Comparison of ENCODE assay signal across 12 mouse cellular contexts in genomic region chr2:118204646-118205045, GRCm38 (mm10). TPM values are rescaled to one million over a fixed set of nuclear protein-coding genes. Genes with fewer than 3 reads are reported as not detected.
A peak's percentile ranks its signal among the peaks of the same experiment; 100 is the strongest.
DNase-seq lines count a peak whose midpoint lies in the region; ATAC-seq lines count a peak whose summit lies in the region.
"Had no signal": no experiment of that assay in that cellular context is flagged by ENCODE, and none has a peak within 500 bp of the region (broad histone marks: within the 10 kb centered on the region; RNA-seq: fewer than 3 reads in every experiment).

No protein-coding gene starts in this region.

- no peak overlapping the region for H3K4me2 ChIP-seq in neural tube, embryonic 11.5 days (ENCODE audit: low read depth)
- peak overlapping the region; percentile 44; the same call in 1 of the 2 replicates for H3K4me2 ChIP-seq in hindbrain, embryonic 14.5 days (replicated peaks)
- peak overlapping the region; percentile 41 for H3K4me2 ChIP-seq in midbrain, embryonic 15.5 days

- intact Hi-C loops in heart, postnatal 10 days (cut with DNase I), result loop anchor here (5.0 kb wide), 1 partner anchor 218 kb away; no protein-coding TSS in a partner anchor

- H3K4me3 ChIP-seq in neural tube, embryonic 11.5 days (ENCODE audit: low read depth, low read length), result no peak overlapping the region
- H3K4me3 ChIP-seq in hindbrain, embryonic 14.5 days (replicated peaks; ENCODE audit: low read length), result no peak overlapping the region
- H3K4me3 ChIP-seq in midbrain, embryonic 15.5 days, result no peak overlapping the region
- no peak overlapping the region for H3K4me3 ChIP-seq in limb, embryonic 10.5 days

- WGBS in neural tube, embryonic 11.5 days, result 67% methylated on average over 4 of the region's 4 CpGs
- 31% methylated on average over 4 of the region's 4 CpGs for WGBS in hindbrain, embryonic 14.5 days
- WGBS in midbrain, embryonic 15.5 days, result 27% methylated on average over 4 of the region's 4 CpGs
- 87% methylated on average over 4 of the region's 4 CpGs for WGBS in limb, embryonic 10.5 days

- peak overlapping the region; percentile 67; the same call in 1 of the 2 replicates for H3K27ac ChIP-seq in neural tube, embryonic 11.5 days (ENCODE audit: low read depth, low read length)
- peak overlapping the region; percentile 84 for H3K27ac ChIP-seq in hindbrain, embryonic 14.5 days
- peak overlapping the region; percentile 79 for H3K27ac ChIP-seq in midbrain, embryonic 15.5 days
- H3K27ac ChIP-seq in limb, embryonic 10.5 days, result no peak overlapping the region

- H3K36me3 ChIP-seq in neural tube, embryonic 11.5 days (ENCODE audit: control insufficient read depth, insufficient read depth, low read length), result no peaks in the 10 kb centered on the region
- H3K36me3 ChIP-seq in hindbrain, embryonic 14.5 days (replicated peaks; ENCODE audit: control insufficient read depth, insufficient read depth), result no peaks in the 10 kb centered on the region
- H3K36me3 ChIP-seq in midbrain, embryonic 15.5 days (replicated peaks), result no peaks in the 10 kb centered on the region
- H3K36me3 ChIP-seq in limb, embryonic 10.5 days, result no peaks in the 10 kb centered on the region

- ATAC-seq in neural tube, embryonic 11.5 days (ENCODE audit: insufficient read depth, low FRiP score, low TSS enrichment), result no peak
- ATAC-seq in hindbrain, embryonic 14.5 days (ENCODE audit: low FRiP score), result no peak
- no peak for ATAC-seq in midbrain, embryonic 15.5 days (replicated peaks)

- no peak for DNase-seq in neural tube, embryonic 11.5 days (ENCODE audit: low spot score)
- DNase-seq in neural tube, embryonic 10.5 days (ENCODE audit: extremely low spot score, low spot score), result no peak
- peak; percentile 46 for DNase-seq in hindbrain, embryonic 14.5 days (ENCODE audit: low spot score)
- DNase-seq in urinary bladder, postnatal 25 days (ENCODE audit: low spot score), result no peak
- DNase-seq in limb, embryonic 10.5 days (ENCODE audit: low spot score), result no peak
- no peak for DNase-seq in gastrocnemius, adult 8-10 months (ENCODE audit: low spot score in 2 of 2)
- DNase-seq in heart, postnatal 10 days, result no peak
- DNase-seq: cerebellum, postnatal 25 days; gastrocnemius, postnatal 14 days; lung, postnatal 4 days had no signal

- H3K27me3 ChIP-seq in neural tube, embryonic 11.5 days (ENCODE audit: control insufficient read depth, insufficient read depth, low read length), result no peaks in the 10 kb centered on the region
- H3K27me3 ChIP-seq in hindbrain, embryonic 14.5 days (ENCODE audit: control insufficient read depth, insufficient read depth, low read length), result no peaks in the 10 kb centered on the region
- H3K27me3 ChIP-seq in midbrain, embryonic 15.5 days (replicated peaks), result no peaks in the 10 kb centered on the region
- 0 out of 2 replicates have a peak, but pooled peaks cover 7% of the 10 kb centered on the region for H3K27me3 ChIP-seq in limb, embryonic 10.5 days (ENCODE audit: low read depth, poor library complexity, severe bottlenecking)

- H3K9ac ChIP-seq in neural tube, embryonic 11.5 days (ENCODE audit: low read length), result no peak overlapping the region
- H3K9ac ChIP-seq in hindbrain, embryonic 14.5 days, result no peak overlapping the region
- no peak overlapping the region for H3K9ac ChIP-seq in midbrain, embryonic 15.5 days

- H3K4me1 ChIP-seq in neural tube, embryonic 11.5 days (ENCODE audit: control insufficient read depth, insufficient read depth, low read length), result peaks cover 26% of the 10 kb centered on the region
- peaks cover 32% of the 10 kb centered on the region for H3K4me1 ChIP-seq in hindbrain, embryonic 14.5 days (replicated peaks; ENCODE audit: control insufficient read depth, insufficient read depth, low read length)
- peaks cover 37% of the 10 kb centered on the region for H3K4me1 ChIP-seq in midbrain, embryonic 15.5 days
- peaks cover 28% of the 10 kb centered on the region for H3K4me1 ChIP-seq in limb, embryonic 10.5 days

- no peaks in the 10 kb centered on the region for H3K9me3 ChIP-seq in neural tube, embryonic 11.5 days (ENCODE audit: control insufficient read depth, low read length)
- H3K9me3 ChIP-seq in hindbrain, embryonic 14.5 days (ENCODE audit: control insufficient read depth, low read length), result no peaks in the 10 kb centered on the region
- H3K9me3 ChIP-seq in midbrain, embryonic 15.5 days, result no peaks in the 10 kb centered on the region
- H3K9me3 ChIP-seq in limb, embryonic 10.5 days (replicated peaks), result no peaks in the 10 kb centered on the region

RNA-seq across cellular contexts. Expression of gene Fsip1, which starts 52.1 kb away (rescaled TPM):
- 2.6 and 3.3 TPM in 2 replicates for polyA plus RNA-seq in neural tube, embryonic 11.5 days (2014; fragmentation: Nextera tagmentation; extraction: Ambion mirVana)
- polyA plus RNA-seq in hindbrain, embryonic 14.5 days (2014; fragmentation: Nextera tagmentation; extraction: Ambion mirVana), result 2.5 TPM in 2 replicates
- polyA plus RNA-seq in midbrain, embryonic 15.5 days (2015; fragmentation: Nextera tagmentation; extraction: Ambion mirVana), result 3.0 and 3.1 TPM in 2 replicates
- polyA plus RNA-seq in limb, embryonic 10.5 days (2016; fragmentation: Nextera tagmentation; extraction: Ambion mirVana), result 0.88 and 1.2 TPM in 2 replicates
- total RNA-seq in gastrocnemius, adult 8-10 months (2022), result not detected
- not detected for total RNA-seq in heart, postnatal 10 days (2021)
- total RNA-seq: gastrocnemius, postnatal 14 days; monocyte, adult 5-6 weeks had no signal
